Mouse (Mus musculus) lung, postnatal 10 days (tissue): ENCODE data around the gene Agrp.

Experiments used
- DNase-seq: peaks from one replicate; pipeline ENCODE4 v3.0.0; 2021

Gene Agrp

DNA sequence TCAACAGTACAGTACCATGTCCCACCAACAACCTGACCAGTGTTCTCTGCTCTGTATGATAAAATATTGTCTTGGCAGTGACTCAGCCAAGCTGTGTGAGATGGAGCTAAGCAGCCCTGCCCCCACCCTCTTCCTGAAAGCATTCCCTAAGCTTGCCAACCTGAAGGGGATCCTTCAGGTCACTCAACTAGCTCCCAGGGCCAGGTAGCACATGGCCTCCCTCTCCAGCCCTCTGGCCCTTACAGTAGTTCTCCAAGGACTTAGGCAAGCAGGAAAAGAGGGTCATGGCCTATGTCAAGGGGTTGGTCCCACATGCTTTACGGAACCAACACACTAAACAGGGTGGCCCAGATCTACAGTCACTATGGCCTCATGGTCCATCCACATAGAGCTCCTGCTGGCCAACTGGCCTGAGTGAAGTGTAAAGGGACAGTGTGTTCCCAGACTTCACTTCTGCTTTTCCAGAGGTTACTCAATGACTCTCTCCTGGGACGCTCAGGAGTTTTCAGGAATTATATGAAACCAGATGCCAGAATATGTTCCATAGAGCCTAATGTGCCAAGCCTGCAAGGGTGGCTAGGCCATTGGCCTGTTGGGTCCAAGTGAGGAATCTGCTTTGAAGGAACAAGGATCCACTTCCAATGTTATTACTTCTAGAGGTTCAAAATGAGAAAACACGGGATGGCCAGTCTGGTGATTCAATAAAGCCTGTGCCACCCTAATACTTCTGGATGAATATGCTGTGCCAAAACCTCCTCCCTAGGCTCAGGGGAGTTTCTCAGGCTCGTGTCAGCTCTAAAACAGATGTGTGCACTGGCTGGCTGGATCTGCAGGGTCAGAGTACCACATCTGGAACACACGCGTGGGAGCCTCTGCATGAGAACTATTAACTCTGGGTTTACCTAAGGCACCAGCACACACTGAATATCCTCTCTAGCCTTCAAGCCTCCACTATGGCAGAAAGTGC lies 90.5 kb downstream of the Agrp start:
- peak; percentile 69 for DNase-seq

DNA sequence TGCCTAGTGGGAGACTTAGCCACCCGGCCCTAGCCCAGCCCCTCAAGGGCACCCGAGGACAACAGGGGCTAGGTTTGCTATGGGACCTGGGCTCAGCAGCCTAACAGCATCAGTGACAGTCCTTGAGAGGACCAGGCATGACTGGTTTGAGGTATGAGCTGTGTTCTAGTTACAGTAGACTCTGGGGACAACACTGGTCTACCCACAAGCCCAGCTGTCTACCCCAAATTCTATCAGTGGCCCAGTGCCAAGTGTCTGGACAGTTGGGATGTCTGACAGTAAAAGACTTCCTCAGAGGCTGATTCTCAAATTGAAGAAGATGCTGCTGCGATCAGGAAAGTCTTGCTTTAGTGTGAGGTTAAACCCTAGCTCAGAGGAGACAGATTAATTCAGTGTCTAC lies 91.9 kb downstream of the Agrp start:
- DNase-seq, result peak; percentile 46

DNA sequence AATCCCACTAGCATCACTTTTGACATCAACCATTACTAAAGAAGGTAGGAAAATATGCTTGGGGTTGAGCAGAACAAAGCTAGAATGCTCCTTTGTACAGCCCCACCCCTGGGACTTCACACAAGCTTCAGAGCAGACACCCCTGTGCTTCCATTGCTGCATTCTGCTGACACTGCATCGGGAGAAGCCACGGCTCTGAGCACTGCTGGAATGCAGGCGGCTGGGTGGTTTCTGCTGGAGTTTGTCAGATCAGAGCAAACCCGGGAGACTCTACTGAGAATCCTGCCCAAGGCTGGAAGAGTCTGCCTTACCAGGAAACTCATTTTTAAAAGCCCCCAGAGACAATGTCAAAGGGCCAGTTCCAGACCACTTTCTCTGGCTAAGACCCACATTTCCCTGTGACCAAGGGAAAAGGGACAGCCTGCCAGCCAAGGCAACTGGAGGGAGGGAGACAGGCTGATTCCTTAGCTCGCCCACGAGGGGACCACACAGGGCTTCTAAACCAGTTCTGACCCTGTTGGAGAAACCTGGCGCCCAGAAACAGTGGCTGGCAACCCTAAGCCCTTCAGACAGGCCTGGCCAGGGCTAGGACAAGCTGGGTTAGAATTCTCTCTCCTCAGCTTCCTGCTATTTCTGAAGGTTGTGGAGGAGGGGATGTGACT lies 92.5 kb downstream of the Agrp start:
- peak; percentile 46 for DNase-seq

DNA sequence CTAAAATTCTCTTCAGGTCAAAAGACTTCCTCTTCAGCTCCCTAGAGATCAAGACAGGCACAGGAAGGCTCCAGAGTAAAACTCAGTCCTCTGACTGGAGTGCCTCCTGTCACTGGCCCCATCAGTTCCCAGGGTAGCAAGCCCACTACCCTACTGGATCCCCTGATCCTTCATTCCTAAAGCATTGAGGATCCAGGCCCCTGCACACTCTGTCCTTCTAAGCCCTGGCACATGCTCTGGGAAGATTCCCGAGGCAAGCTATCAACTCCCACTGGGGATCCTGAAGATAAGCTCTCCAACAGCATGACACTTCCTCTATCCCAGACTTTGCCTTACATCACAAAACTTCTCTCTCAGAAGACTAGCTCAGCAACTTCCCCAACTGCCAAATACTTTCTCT lies 93.5 kb downstream of the Agrp start:
- no peak for DNase-seq

DNA sequence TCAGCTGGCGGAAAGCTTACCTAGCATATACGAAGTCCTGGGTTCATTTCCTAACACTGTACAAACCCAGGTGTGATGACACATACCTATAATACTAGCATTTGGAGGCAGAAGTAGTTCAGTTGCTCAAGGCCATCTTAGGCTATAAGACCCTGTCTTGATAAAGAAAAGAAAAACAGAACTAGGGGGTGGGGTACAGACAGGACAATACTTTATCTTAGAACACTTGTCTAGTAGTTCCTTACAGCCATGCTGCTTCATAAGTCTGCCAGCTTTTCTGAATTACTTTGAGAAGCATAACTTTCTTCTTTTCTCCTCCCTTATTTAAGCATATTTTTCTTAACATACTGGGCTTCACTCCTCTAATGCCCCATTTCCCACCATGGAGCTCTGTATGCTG lies 94.4 kb downstream of the Agrp start:
- DNase-seq, result no peak

DNA sequence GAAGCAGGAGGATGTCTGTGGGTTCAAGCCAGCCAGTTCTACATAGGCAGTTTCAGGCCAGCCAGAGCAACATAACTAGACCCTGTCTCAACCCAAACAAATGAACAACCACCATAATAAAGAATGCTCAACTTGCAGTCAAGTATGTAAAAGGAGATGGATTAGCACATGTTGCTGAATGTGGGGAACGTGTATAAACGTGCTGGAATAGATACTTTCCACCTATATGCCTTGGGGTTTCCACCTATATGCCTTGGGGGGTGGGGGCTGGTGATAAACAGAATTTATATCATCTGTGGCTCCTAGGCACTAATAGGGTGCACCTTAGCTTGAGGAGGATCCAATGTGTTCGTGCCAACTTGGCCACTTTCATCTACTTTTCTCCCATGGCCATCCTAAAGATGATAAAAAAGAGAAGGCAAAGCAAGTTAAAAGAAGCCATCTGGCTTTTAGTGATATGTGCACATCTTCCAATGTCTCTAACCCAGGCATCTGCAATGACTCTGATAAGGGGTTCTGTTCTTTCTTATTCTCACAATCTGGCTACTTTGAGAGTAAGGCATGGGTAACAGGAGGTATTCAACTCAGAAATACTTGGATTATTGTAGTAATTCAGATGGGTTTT lies 95.0 kb downstream of the Agrp start:
- DNase-seq, result no peak

DNA sequence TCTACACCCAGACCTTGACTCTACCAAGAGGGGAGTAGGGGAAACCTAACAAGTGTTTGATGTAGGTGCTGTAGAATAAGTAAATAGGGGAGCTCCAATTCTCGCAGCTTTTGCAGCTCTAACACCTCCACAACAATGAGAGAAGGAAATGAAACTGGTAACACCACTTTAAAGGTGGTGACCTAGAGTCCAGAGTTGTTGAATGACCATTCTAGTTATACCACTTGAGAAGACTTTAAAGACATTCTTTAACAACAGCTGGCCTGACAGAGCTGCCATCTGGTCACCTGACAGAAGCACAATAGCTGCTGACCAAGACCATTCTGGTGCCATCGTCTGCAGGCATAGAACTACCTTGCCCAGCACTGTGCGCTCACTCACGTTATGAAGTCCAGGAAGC lies 98.3 kb downstream of the Agrp start:
- DNase-seq, result no peak

DNA sequence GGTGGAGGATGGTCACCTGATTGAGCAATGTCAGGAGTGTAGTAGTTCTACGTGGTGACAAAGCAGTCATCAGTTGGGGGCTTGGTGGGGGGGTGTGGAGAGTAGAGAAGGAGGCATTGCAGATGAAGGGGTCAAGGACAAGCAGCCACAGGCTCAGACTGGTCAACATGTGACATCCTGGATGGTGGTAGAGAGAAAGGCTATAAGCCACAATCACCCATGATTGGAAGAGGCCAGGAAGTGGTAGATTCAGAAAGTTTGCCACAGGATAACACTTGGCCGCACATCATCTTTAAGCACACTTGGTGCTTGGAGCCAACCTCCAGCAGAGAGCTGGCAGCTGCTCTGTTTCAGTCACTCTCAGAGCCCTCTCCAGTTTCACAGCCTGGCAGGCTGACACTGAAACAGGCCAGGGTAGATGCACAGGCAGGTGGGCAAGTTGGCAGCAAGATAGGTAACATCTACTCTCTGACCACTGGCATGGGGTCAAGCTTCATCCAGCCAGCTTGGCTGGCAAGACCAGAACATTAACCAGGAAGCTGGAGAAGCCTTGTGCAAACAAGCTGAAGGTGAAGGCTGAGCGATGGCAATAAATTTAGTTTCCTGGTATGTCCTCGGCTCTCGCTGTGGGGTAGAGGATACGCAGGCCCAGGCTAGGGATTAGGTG lies 100.0 kb downstream of the Agrp start:
- no peak for DNase-seq

DNA sequence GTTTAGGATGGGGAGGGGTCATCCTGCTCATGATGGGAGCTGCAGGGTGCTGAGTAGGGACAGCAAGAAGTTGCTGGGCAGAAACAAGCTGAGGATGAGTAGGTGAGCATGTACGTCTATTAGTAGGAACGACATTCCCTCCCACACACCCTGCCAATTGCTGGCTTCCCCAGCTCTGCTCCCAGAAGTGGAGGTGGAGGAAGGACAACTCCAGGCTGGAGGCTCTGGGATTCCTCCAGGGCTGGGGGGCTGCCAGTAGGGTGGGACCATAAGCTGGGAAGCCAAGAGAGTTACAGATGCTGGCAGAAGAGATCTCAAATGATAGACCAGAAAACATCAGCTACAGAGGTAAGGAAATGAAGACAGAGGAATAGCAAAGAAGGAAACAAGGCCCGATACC lies 100.6 kb downstream of the Agrp start:
- DNase-seq, result no peak

DNA sequence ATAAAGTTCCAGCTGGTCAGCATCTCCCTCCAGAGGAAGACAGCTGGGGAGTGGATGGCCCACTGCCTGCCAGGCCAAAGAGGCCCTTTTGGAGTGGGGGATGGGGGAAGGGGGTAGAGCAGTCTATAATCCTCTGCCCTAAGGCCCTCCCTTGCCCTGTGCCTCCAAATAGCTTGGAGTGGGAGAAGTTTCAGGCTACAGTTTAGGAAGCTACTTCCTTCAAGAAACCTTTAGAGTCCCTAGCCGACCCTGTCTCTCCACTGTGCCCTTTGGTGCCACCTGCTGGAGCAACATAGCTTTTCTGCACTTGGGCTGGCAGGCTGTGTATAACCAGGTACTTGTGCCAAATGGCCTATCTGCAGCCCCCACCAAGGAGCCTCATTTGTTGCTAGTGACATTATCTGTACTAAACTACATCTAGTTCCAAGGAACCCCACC lies 103.3 kb downstream of the Agrp start:
- DNase-seq, result peak; percentile 93

DNA sequence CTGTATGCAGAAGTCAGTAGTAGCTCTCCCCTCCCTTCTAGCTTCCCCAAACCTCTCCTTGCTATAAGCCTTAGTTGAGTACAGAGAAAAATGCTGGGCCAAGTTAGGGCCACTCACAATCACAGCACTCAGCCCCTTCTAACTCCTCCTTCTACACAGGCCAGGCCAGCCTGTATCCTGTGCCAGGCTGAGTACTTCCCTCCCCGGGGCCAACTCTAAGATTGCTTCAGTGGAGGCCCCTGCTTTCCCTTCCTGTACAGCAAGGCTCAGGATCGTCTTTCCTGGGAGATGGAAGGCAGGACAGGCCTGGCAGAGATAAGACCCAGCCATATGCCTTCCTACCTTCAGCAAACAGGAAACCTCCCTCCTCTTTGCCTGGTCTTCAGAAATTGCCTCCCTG lies 103.8 kb downstream of the Agrp start:
- DNase-seq, result peak; percentile 75

DNA sequence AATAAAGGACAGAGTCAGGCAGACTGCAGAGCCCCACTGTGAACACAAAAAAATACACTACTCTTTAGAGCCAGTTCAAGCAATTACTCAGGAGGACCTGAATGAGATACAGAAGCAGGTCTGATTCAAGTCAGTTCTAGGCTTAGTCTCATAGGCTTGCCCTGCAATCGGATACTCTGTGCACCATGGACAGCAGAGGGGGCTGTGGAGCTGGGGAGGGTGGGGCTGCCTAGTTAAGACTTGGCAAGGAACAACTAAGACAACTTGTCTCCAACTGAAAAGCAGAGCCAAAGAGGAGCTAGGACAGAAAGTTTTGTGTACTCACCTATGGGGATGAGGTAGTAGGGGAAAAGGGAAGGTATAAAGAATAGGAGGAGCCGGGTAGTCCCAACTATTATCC lies 105.4 kb downstream of the Agrp start:
- DNase-seq, result peak; percentile 88

DNA sequence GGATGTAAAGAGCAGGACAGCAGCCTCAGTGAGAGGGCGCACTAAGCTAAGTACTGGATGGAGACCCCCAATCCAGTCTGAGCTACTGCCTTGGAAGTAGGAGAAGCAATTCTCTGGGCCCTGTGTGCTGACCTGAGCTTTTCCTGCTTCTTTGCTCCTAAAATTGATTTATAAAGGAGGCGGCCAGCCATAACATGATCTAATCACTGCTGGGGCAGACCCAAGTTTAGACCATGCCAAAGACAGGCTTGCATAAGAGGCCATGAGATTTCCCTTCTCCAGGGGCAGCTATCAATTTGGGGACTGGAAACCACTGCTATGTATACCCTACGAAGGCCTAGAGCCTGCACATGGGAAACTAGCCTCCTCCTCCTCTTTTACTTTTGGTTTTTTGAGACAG lies 107.9 kb downstream of the Agrp start:
- no peak for DNase-seq

DNA sequence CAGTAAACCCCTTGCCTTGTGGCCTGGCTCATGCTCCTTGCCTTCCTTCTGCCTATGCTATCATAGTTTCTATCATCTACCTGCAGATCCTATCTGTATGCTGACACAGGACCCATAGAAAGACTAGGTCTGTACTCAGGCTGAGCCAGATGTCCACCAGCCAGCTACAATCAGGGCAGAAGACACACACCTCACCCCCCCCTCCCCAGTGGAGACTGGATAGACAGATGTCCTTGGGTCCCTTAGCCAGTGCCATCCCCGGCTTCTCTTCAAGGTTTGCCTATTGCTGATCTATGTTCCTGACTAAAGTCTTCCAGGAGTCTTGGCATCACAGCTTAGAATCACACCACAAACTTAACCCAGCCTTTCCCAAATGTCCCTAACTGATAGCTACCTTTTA lies 109.0 kb downstream of the Agrp start:
- DNase-seq, result no peak

DNA sequence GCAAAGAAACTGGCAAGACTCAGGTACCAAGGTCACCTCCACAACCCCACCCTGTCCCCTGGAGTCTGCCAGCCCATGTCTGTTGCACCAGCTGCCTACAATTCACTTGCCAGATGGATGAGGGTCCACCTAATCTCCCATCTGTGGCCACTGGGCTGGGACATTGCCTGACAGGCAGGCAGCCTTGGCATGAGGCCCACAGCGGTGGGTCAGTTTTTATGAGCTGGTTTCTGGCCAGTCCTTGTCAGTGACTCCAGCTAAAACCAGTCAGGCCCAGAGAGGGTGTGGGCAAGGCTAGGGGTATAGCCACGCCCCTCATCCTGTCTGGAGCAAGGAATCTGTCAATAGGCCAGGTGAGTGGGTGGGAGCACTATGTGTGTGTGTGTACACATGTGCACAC lies 110.1 kb downstream of the Agrp start:
- no peak for DNase-seq

DNA sequence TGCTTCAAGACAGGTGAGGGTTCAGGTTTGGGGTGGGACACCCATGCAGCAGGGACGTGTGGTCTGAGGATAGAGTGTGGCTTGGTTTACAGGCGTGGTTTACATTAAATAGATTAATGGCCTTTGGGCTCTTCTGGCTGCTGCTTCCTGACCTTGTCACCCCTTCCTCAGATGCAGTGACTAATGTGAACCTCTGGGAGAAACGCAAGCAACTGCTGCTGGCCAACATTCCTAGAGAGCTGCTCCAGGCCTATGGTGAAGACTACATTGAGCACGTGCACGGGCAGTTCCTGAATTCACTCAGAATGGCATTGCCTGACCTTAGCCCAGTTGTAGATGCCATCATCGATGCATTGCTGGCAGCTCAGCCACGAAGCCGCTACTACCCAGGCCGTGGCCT lies 114.3 kb downstream of the Agrp start:
- no peak for DNase-seq

DNA sequence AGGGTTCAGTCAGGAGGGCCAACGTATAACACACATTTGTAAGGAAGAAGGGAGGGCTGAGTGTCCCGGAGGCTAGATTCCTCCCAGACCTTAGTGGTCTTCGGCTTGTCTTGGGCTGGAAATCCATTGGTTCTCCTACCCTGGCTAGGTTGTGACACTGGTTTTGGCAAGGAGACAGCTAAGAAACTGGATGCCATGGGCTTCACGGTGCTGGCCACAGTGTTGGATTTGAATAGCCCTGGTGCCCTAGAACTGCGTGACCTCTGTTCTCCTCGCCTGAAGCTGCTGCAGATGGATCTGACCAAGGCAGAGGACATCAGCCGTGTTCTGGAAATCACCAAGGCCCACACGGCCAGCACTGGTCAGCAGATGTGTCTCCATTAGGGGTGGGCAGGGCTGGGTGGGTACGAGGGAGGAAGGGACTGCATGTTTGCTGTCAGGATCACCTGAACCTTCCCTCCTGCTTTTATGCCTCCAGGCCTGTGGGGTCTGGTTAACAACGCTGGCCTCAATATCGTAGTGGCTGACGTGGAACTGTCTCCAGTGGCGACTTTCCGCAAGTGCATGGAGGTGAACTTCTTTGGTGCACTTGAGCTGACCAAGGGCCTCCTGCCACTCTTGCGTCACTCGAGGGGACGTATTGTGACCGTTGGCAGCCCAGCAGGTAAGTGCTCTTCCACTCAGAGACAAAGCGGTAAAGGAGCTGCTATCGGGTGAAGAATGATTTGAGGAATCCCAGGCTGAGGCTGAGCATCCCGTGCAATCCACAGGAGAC lies 115.0 kb downstream of the Agrp start:
- DNase-seq, result peak; percentile 49

DNA sequence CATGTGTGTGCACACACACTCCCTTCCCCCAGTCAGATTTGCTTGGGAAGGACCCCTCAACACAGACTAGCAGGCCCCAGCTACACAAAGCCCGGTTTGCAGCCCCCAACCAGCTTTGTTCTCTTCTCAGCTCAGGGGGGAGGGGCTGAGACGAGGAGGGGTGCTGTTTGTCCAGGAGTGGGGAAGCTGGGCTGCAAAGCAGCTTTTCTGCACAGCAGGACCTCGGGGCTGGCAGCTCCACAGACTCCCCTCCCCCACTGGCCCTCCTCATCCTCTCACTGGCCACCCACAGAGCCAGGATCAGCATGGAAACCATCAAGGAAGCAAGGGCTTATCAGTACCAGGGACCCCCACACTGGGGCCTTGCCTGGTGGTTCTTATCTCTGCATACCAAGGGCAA lies 116.1 kb downstream of the Agrp start:
- no peak for DNase-seq

DNA sequence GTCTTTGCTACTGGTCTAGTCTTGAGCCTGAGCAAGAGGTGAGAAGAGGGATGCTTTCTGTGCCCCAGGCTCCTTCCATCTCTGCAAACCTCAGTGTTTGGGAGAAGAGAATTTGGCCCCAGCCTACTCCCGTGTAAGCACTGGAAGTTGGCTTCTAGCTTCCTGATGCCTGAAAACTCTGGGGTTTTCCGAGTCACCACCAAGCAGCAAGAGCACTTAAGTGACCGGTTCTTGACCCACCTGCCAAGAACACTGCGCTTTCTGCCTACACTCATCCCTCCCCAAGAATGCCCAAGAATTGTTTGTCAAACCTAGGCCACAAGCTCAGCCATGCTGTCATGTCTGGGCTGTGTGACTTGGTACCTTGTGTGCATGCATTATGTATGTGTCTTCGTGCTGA lies 116.7 kb downstream of the Agrp start:
- no peak for DNase-seq

DNA sequence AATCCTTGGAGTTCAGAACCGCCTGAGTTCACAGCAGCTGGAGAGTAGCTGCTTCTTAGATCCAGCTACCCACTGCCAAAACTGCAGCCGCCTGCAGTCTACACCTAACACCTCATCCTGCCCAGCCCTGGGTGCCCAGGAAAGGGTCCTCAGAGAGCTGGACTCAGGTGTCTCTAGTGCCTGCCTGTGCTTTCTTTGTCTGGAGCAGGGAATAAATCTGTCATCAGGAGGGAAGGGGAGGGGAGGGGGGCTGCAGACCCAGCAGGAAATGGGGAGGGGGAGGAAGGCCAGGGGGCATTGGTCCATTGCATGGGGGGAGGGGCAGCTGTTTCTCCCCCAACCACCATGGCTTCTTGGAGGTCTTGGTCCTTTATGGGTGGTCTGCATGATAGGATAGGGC lies 117.6 kb downstream of the Agrp start:
- DNase-seq, result peak; percentile 48

DNA sequence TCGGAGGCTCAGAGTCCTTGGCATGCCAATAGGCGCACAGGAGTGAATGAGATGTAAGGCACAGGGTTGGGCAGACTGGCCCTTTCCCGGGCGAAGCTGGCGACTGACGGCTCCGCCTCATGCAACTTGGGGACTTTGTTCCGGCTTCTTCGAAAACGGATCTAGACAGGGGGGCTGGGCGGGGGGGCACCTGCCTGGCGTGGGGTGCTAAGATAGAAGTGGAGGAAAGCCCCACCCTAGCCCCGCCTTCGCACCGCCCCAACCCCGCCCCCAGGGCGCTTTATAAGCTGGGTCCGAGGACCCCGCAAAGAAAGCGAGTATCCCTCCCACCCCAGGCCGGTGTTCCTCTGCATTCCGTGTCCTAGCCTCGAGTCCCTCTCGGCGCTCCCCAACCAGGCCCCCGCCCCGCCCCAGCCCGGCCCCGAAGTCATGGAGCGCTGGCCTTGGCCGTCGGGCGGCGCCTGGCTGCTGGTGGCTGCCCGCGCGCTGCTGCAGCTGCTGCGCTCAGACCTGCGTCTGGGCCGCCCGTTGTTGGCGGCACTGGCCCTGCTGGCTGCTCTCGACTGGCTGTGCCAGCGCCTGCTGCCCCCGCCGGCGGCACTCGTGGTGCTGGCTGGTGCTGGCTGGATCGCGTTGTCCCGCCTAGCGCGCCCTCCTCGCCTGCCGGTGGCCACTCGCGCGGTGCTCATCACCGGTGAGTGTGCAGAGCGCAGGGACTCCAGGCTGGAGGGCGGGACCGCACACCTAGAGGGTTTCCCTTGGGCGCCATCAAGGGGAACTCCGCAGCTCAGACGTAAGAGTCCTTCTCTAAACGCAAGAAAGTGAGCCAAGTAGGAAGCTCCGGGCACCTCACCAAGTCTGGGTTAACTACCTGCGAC lies 118.5 kb downstream of the Agrp start, which contains the start of gene Hsd11b2:
TSS of gene Hsd11b2 (plus strand) at position 320 of the 878 bp plus-strand sequence.
- DNase-seq, result peak; percentile 62
